ENCODE assay signal across 15 mouse cellular contexts in genomic region chr9:68250011-68250410, GRCm38 (mm10).
DNase-seq lines count a peak whose midpoint lies in the region.
"Had no signal": no experiment of that assay in that cellular context is flagged by ENCODE, and none has a peak within 500 bp of the region (broad histone marks: within the 10 kb centered on the region; RNA-seq: fewer than 3 reads in every experiment).

No protein-coding gene starts in this region.

- peak; percentile 57 for DNase-seq in gastrocnemius, adult 18-20 months (ENCODE audit: low spot score)
- no peak for DNase-seq in gastrocnemius, postnatal 4 days (ENCODE audit: low spot score in 2 of 2)
- DNase-seq in heart, adult 11 months = peak; percentile 80
- DNase-seq in heart, adult 8-10 months (ENCODE audit: low spot score) = no peak
- DNase-seq in gastrocnemius, postnatal 25 days = peak; percentile 41
- DNase-seq in right cerebral cortex, adult 18-20 months = no peak
- no peak for DNase-seq in adipocyte (ENCODE audit: low spot score)
- DNase-seq: adrenal gland, adult 8-10 months; adrenal gland, postnatal 14 days; adrenal gland, postnatal 36 days; cerebellum, adult 11-12 months; cerebellum, adult 2 months; cerebellum, adult 9-10 months; cerebellum, postnatal 10 days; cerebellum, postnatal 25 days had no signal

Comparison
In these comparisons a context has a peak if more than half of its experiments do, and no peak if none do; other contexts are left out.
1. DNase-seq: peak in gastrocnemius, adult 18-20 months (single experiment), heart, adult 11 months (single experiment) and gastrocnemius, postnatal 25 days (single experiment); none in gastrocnemius, postnatal 4 days (0 of 2), heart, adult 8-10 months (single experiment), right cerebral cortex, adult 18-20 months (single experiment) and adipocyte (single experiment).